Mouse (Mus musculus) heart, adult 2 months (tissue): Measurements from ENCODE around the gene Ctdspl.

Experiments used
- CTCF ChIP-seq: fragments of 200-600 bp; IDR thresholded peaks from 2 replicates; pipeline ENCODE4 v1.8.1; 2022; ENCODE audit warnings: antibody characterized with exemption, mild to moderate bottlenecking, moderate library complexity
- EP300 ChIP-seq: fragments of 200-500 bp; IDR thresholded peaks from 2 replicates; pipeline ENCODE4 v1.6.1; 2011; ENCODE audit warnings: low read depth, low read length, control low read depth; ENCODE audit not compliant: insufficient read depth
- POLR2A ChIP-seq: fragments of 200-500 bp; IDR thresholded peaks from 2 replicates; pipeline ENCODE4 v1.6.1; 2011; ENCODE audit warnings: mild to moderate bottlenecking, low read depth, low read length, control low read depth; ENCODE audit not compliant: insufficient read depth

- no peak for TF ChIP-seq CTCF
- no peak for TF ChIP-seq POLR2A
- no peak for TF ChIP-seq EP300
Observed at GRCm38 (mm10) chr9:118951381-118951780, 25.1 kb downstream of the Ctdspl start.
